15 mouse cellular contexts compared by ENCODE assay signal in the genomic region with DNA sequence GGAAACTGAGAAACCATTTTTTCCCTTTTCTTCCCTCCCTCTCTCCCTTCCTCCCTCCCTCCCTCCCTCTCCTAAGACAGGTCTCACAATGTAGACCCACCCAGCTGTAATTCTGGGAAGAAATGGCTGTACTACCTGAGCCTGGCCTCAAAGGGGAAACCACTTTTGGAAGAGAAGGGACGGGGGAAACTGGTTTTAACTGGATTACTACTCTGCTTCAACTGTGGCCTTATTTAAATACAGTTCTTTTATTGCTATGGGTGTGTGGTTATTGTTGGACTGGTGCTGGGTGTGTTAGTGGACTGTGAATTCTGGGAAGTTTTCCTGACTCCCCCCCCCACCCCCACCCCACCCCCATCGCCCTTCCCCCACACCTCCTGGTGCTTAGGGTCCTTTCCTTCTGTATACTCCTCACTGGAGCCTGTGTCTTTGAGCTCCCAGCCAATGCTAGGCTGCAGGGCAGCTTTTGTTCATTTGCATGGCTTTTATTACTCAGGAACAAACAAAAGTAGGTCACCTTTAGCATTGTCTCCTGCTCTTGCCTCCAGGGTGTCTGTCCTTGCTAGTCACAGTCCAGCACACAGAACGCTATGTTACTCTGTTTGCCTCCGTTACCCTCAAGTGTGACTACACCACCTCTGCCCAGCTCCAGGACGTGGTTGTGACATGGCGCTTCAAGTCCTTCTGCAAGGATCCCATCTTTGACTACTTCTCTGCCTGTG. TPM values are rescaled to one million over a fixed set of nuclear protein-coding genes. Genes with fewer than 3 reads are reported as not detected.
DNase-seq lines count a peak whose midpoint lies in the region; TF ChIP-seq lines count a peak whose summit lies in the region.
"Had no signal": no experiment of that assay in that cellular context is flagged by ENCODE, and none has a peak within 500 bp of the region (broad histone marks: within the 10 kb centered on the region; RNA-seq: fewer than 3 reads in every experiment).

No protein-coding gene starts in this region.

- no peak for TF ChIP-seq CTCF in kidney, adult 2 months (conservative IDR thresholded peaks at IDR 0.05; ENCODE audit: insufficient read depth, insufficient read length, low read depth, low read length)

- no peaks in the 10 kb centered on the region; the same call in 1 of the 2 replicates for H3K36me3 ChIP-seq in kidney, adult 2 months (ENCODE audit: control insufficient read depth, insufficient read depth, low read length)
- H3K36me3 ChIP-seq: liver, embryonic 15.5 days had no signal

- H3K4me3 ChIP-seq in kidney, adult 2 months (ENCODE audit: insufficient read depth, low read depth, low read length) = no peak overlapping the region
- H3K4me3 ChIP-seq: liver, embryonic 15.5 days had no signal

- peak overlapping the region; percentile 66 for H3K27ac ChIP-seq in kidney, adult 2 months (ENCODE audit: insufficient read depth, low read depth, low read length)
- H3K27ac ChIP-seq: liver, embryonic 15.5 days had no signal

- no peaks in the 10 kb centered on the region for H3K27me3 ChIP-seq in kidney, adult 2 months (replicated peaks; ENCODE audit: control insufficient read depth, insufficient read depth, low read length)
- H3K27me3 ChIP-seq: liver, embryonic 15.5 days had no signal

- DNase-seq in cerebellum, adult 11-12 months = peak; percentile 12
- no peak for DNase-seq in cerebellum, postnatal 10 days
- DNase-seq in ES-CJ7 (ENCODE audit: low read depth, low spot score) = peak; percentile 96
- peak; percentile 78 for DNase-seq in kidney, adult 2 months
- DNase-seq in retina, embryonic 14.5 days (ENCODE audit: low spot score) = peak; percentile 28
- DNase-seq in right cerebral cortex, postnatal 4 days = no peak
- no peak for DNase-seq in thymus, postnatal 25 days
- no peak for DNase-seq in adrenal gland, postnatal 10 days
- DNase-seq: adrenal gland, adult 8-10 months; cerebellum, adult 11 months; heart, adult 18-20 months; thymus, postnatal 4 days had no signal

- 43% methylated on average over 6 of the region's 6 CpGs for WGBS in kidney, adult 2 months

- no peaks in the 10 kb centered on the region for H3K4me1 ChIP-seq in kidney, adult 2 months (ENCODE audit: control insufficient read depth, insufficient read depth, low read length)
- H3K4me1 ChIP-seq: liver, embryonic 15.5 days had no signal

- TF ChIP-seq POLR2A in kidney, adult 2 months (IDR thresholded peaks at IDR 0.05; ENCODE audit: low read depth, low read length) = no peak

RNA-seq across cellular contexts. Expression of a gene that starts 14.1 kb away (rescaled TPM):
- polyA plus RNA-seq in kidney, adult 2 months (2012; rRNA removed) = 20.4 and 31.9 TPM in 2 replicates
- total RNA-seq in adrenal gland, postnatal 10 days (2021) = under 1 TPM; 0.09 to 0.12 TPM
- total RNA-seq: adrenal gland, adult 8-10 months; heart, postnatal 25 days had no signal

RNA-seq across cellular contexts. Expression of a gene that starts 42.0 kb away (rescaled TPM):
- 1.2 and 2.3 TPM in 2 replicates for polyA plus RNA-seq in kidney, adult 2 months (2012; rRNA removed)
- total RNA-seq in adrenal gland, postnatal 10 days (2021) = 1 to 10 TPM; 1.8 to 2.8 TPM
- total RNA-seq: megakaryocyte-erythroid progenitor cell, adult 5-6 weeks had no signal

Comparison
In these comparisons a context has a peak if more than half of its experiments do, and no peak if none do; other contexts are left out.
1. DNase-seq: peak in cerebellum, adult 11-12 months (single experiment), ES-CJ7 (single experiment), kidney, adult 2 months (single experiment) and retina, embryonic 14.5 days (single experiment); none in cerebellum, postnatal 10 days (0 of 2), right cerebral cortex, postnatal 4 days (single experiment), thymus, postnatal 25 days (single experiment) and adrenal gland, postnatal 10 days (single experiment).